In the genomic region with DNA sequence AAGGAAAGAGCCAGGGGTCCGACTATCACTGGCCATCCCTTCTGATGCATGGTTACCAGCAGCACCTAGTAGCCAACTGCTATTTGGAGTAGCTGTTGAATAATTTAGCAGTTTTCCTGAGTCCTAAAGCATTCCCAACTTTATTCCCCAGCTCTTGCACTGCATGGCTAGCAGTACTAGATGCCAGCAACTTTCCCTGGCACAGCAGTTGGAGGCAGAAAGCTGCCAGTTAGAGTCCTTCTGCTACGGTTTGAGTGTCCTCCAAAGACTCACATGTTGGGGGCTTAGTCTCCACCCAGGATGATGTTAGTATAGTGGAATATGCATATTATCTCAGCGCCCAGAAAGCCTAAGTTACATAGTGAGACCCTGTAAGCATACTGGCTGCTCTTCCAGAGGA, we compare ENCODE assay signal across 25 mouse cellular contexts.
"Had no signal": no experiment of that assay in that cellular context is flagged by ENCODE, and none has a peak within 500 bp of the region (broad histone marks: within the 10 kb centered on the region; RNA-seq: fewer than 3 reads in every experiment).

No protein-coding gene starts in this region.

- H3K4me2 ChIP-seq: heart, embryonic 12.5 days; hindbrain, embryonic 12.5 days; hindbrain, embryonic 14.5 days; intestine, embryonic 15.5 days; limb, embryonic 12.5 days; liver, embryonic 12.5 days had no signal

- H3K27ac ChIP-seq: heart, adult 2 months; hindbrain, embryonic 10.5 days; hindbrain, embryonic 12.5 days; hindbrain, embryonic 14.5 days; intestine, embryonic 15.5 days; layer of hippocampus, adult 2 months; left cerebral cortex, adult 2 months; limb, embryonic 10.5 days; limb, embryonic 12.5 days; liver, embryonic 12.5 days; liver, embryonic 14.5 days had no signal

- DNase-seq: gastrocnemius, postnatal 14 days; gastrocnemius, postnatal 36 days; heart, adult 11 months; heart, adult 2 months; heart, postnatal 10 days; heart, postnatal 4 days; kidney, adult 18-20 months; kidney, adult 8-10 months; kidney, postnatal 10 days; kidney, postnatal 25 days; kidney, postnatal 4 days; layer of hippocampus, adult 9-11 months had no signal

- H3K9ac ChIP-seq: heart, embryonic 12.5 days; hindbrain, embryonic 12.5 days; hindbrain, embryonic 14.5 days; intestine, embryonic 15.5 days; limb, embryonic 12.5 days; liver, embryonic 12.5 days; liver, embryonic 14.5 days had no signal

- ATAC-seq: inflammation-experienced regulatory T-cells, adult 6 months; intestine, embryonic 15.5 days; intestine, postnatal 0 days; liver, embryonic 12.5 days had no signal

- H3K9me3 ChIP-seq: heart, embryonic 12.5 days; hindbrain, embryonic 10.5 days; hindbrain, embryonic 12.5 days; intestine, embryonic 15.5 days; limb, embryonic 10.5 days; limb, embryonic 12.5 days; liver, embryonic 12.5 days had no signal

- H3K4me1 ChIP-seq: heart, embryonic 12.5 days; hindbrain, embryonic 10.5 days; hindbrain, embryonic 12.5 days; intestine, embryonic 15.5 days; limb, embryonic 10.5 days; limb, embryonic 12.5 days; liver, embryonic 12.5 days had no signal

- H3K4me3 ChIP-seq: heart, adult 2 months; heart, embryonic 12.5 days; hindbrain, embryonic 10.5 days; hindbrain, embryonic 12.5 days; intestine, embryonic 15.5 days; layer of hippocampus, adult 2 months; left cerebral cortex, adult 2 months; limb, embryonic 10.5 days; limb, embryonic 12.5 days; liver, embryonic 12.5 days had no signal

- H3K36me3 ChIP-seq: heart, embryonic 12.5 days; hindbrain, embryonic 10.5 days; hindbrain, embryonic 12.5 days; intestine, embryonic 15.5 days; limb, embryonic 10.5 days; limb, embryonic 12.5 days; liver, embryonic 12.5 days had no signal

- H3K27me3 ChIP-seq: heart, embryonic 12.5 days; intestine, embryonic 15.5 days; liver, embryonic 12.5 days had no signal
